25 mouse cellular contexts compared by ENCODE assay signal in genomic region chr13:5952863-5953262, GRCm38 (mm10).
"Had no signal": no experiment of that assay in that cellular context is flagged by ENCODE, and none has a peak within 500 bp of the region (broad histone marks: within the 10 kb centered on the region; RNA-seq: fewer than 3 reads in every experiment).

No protein-coding gene starts in this region.

- H3K9me3 ChIP-seq: heart, embryonic 13.5 days; heart, embryonic 15.5 days; hindbrain, embryonic 13.5 days; hindbrain, embryonic 15.5 days; kidney, embryonic 15.5 days; limb, embryonic 10.5 days; limb, embryonic 12.5 days; liver, embryonic 12.5 days had no signal

- H3K27me3 ChIP-seq: heart, embryonic 13.5 days; heart, embryonic 15.5 days; hindbrain, embryonic 13.5 days; hindbrain, embryonic 15.5 days; kidney, embryonic 15.5 days; limb, embryonic 12.5 days; liver, embryonic 12.5 days had no signal

- H3K4me2 ChIP-seq: heart, embryonic 11.5 days; heart, embryonic 13.5 days; heart, embryonic 15.5 days; hindbrain, embryonic 13.5 days; hindbrain, embryonic 15.5 days; kidney, embryonic 15.5 days; limb, embryonic 12.5 days; liver, embryonic 12.5 days had no signal

- H3K4me3 ChIP-seq: heart, adult 2 months; heart, embryonic 13.5 days; heart, embryonic 15.5 days; hindbrain, embryonic 13.5 days; hindbrain, embryonic 15.5 days; kidney, embryonic 15.5 days; limb, embryonic 10.5 days; limb, embryonic 12.5 days; liver, embryonic 12.5 days had no signal

- H3K36me3 ChIP-seq: heart, embryonic 13.5 days; heart, embryonic 15.5 days; hindbrain, embryonic 13.5 days; hindbrain, embryonic 15.5 days; kidney, embryonic 15.5 days; limb, embryonic 10.5 days; limb, embryonic 12.5 days; liver, embryonic 12.5 days had no signal

- DNase-seq: gastrocnemius, postnatal 14 days; gastrocnemius, postnatal 36 days; heart, adult 11 months; heart, adult 2 months; heart, postnatal 14 days; heart, postnatal 36 days; kidney, adult 11 months; kidney, adult 2 months; kidney, adult 9 months; kidney, postnatal 14 days; kidney, postnatal 36 days; liver had no signal

- ATAC-seq: hindbrain, postnatal 0 days; intestine, embryonic 16.5 days; liver, embryonic 12.5 days had no signal

- H3K27ac ChIP-seq: heart, adult 2 months; heart, embryonic 13.5 days; heart, embryonic 15.5 days; hindbrain, embryonic 13.5 days; hindbrain, embryonic 15.5 days; hindbrain, postnatal 0 days; kidney, embryonic 15.5 days; kidney, postnatal 0 days; limb, embryonic 10.5 days; limb, embryonic 12.5 days; liver, embryonic 12.5 days; liver, embryonic 14.5 days had no signal

- H3K4me1 ChIP-seq: heart, embryonic 13.5 days; heart, embryonic 15.5 days; hindbrain, embryonic 13.5 days; hindbrain, embryonic 15.5 days; kidney, embryonic 15.5 days; limb, embryonic 10.5 days; limb, embryonic 12.5 days; liver, embryonic 12.5 days had no signal

- H3K9ac ChIP-seq: heart, embryonic 13.5 days; heart, embryonic 15.5 days; hindbrain, embryonic 13.5 days; hindbrain, embryonic 15.5 days; kidney, embryonic 15.5 days; limb, embryonic 12.5 days; liver, embryonic 12.5 days; liver, embryonic 14.5 days had no signal
